In the genomic region with DNA sequence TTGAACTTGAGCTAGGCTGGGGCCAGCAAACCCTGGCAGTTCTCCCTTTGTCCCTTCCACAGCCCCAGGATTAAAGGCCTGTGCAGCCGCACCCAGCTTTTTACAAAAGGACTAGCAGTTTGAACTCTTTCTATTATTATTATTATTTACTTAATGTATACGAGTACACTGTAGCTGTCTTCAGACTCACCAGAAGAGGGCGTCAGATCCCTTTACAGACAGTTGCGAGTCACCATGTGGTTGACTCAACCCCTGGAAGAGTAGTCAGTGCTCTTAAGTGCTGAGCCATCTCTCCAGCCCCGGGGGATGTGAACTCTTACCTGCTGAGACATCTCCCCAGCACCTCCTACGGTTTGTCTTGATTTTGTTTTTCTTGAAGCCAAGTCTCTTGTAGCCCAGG, we compare ENCODE assay signal across 16 mouse cellular contexts. TPM values are rescaled to one million over a fixed set of nuclear protein-coding genes. Genes with fewer than 3 reads are reported as not detected.
A peak's percentile ranks its signal among the peaks of the same experiment; 100 is the strongest.
DNase-seq lines count a peak whose midpoint lies in the region; TF ChIP-seq lines count a peak whose summit lies in the region.
"Had no signal": no experiment of that assay in that cellular context is flagged by ENCODE, and none has a peak within 500 bp of the region (broad histone marks: within the 10 kb centered on the region; RNA-seq: fewer than 3 reads in every experiment).

No protein-coding gene starts in this region.

- dilution Hi-C loops in CH12.LX (cut with MboI; ENCODE audit: extremely low pct_ligation_motif_present, extremely low pct_unique_long_range_greater_than_20kb, low sequenced_read_pairs), result no loop called here

- no peak overlapping the region for H3K4me2 ChIP-seq in CH12.LX (ENCODE audit: insufficient read depth, low read depth, poor library complexity, severe bottlenecking)

- TF ChIP-seq RAD21 in CH12.LX (IDR thresholded peaks at IDR 0.05; ENCODE audit: low read depth, low read length), result peak; percentile 75

- H3K4me3 ChIP-seq in layer of hippocampus, adult 2 months, result no peak overlapping the region
- no peak overlapping the region for H3K4me3 ChIP-seq in CH12.LX (replicated peaks in 1 of 3; ENCODE audit: low read depth in 2 of 3, low read length in 2 of 3, poor library complexity in 1 of 3)

- no peak overlapping the region for H3K27ac ChIP-seq in layer of hippocampus, adult 2 months
- H3K27ac ChIP-seq in CH12.LX (ENCODE audit: insufficient read depth, low read depth), result no peak overlapping the region
- H3K27ac ChIP-seq: macrophage had no signal

- no peaks in the 10 kb centered on the region for H3K79me2 ChIP-seq in CH12.LX (replicated peaks; ENCODE audit: control insufficient read depth, extremely low read depth, insufficient read depth, poor library complexity, severe bottlenecking)

- peak; percentile 26 for DNase-seq in cerebellum, adult 9-10 months
- no peak for DNase-seq in cerebellum, adult 11 months
- DNase-seq in layer of hippocampus, adult 2 months (ENCODE audit: low spot score in 2 of 2), result no peak
- no peak for DNase-seq in layer of hippocampus, adult 8-10 months (ENCODE audit: low spot score in 2 of 2)
- no peak for DNase-seq in CH12.LX (ENCODE audit: extremely low read depth)
- DNase-seq in embryo, embryonic 10.5 days (ENCODE audit: low spot score), result peak; percentile 66
- no peak for DNase-seq in ovary, adult 18-20 months (ENCODE audit: low spot score)
- no peak for DNase-seq in cerebellum, postnatal 25 days
- DNase-seq: adrenal gland, adult 2 months; cerebellum, adult 8-10 months; kidney, adult 8-10 months had no signal

- H3K4me1 ChIP-seq in CH12.LX (ENCODE audit: control insufficient read depth in 1 of 2, insufficient read depth in 2 of 2), result 0 out of 4 replicates have a peak, but pooled peaks cover 0 to 2% of the 10 kb centered on the region in 2 experiments

- in situ Hi-C loops in CH12.LX (cut with MboI; ENCODE audit: low pct_ligation_motif_present, low pct_unique_long_range_greater_than_20kb, low sequenced_read_pairs), result loop anchor here (10.0 kb wide), 1 partner anchor 204 kb away; no protein-coding TSS in a partner anchor

- H3K27me3 ChIP-seq in CH12.LX (replicated peaks), result no peaks in the 10 kb centered on the region

- peaks cover 5% of the 10 kb centered on the region for H3K9me3 ChIP-seq in CH12.LX (replicated peaks; ENCODE audit: low read length)

- no peak for TF ChIP-seq EP300 in CH12.LX (IDR thresholded peaks at IDR 0.05; ENCODE audit: low read length)

- peaks cover 0 to 62% of the 10 kb centered on the region in 2 experiments for H3K36me3 ChIP-seq in CH12.LX (replicated peaks in 1 of 2; ENCODE audit: control insufficient read depth in 1 of 2, insufficient read depth in 1 of 2, low read length in 1 of 2)

- no peak overlapping the region for H3K9ac ChIP-seq in CH12.LX (ENCODE audit: insufficient read depth, low read depth)

- no peak for TF ChIP-seq POLR2A in CH12.LX (IDR thresholded peaks at IDR 0.05; ENCODE audit: low read depth, low read length)

- TF ChIP-seq CTCF in layer of hippocampus, adult 2 months (conservative IDR thresholded peaks at IDR 0.05), result peak; percentile 73
- peak; percentile 22 to 73; a peak in 2 of 4 replicates for TF ChIP-seq CTCF in CH12.LX (conservative IDR thresholded peaks at IDR 0.05 in 1 of 2, IDR thresholded peaks at IDR 0.05 in 1 of 2; ENCODE audit: low read depth in 2 of 2, low read length in 2 of 2)

TF ChIP-seq in CH12.LX, 34 proteins besides CTCF, POLR2A, EP300 and RAD21:
- TF ChIP-seq JUN (IDR thresholded peaks at IDR 0.05; ENCODE audit: insufficient read depth, low read depth, low read length) (no peak), KAT2A (IDR thresholded peaks at IDR 0.05; ENCODE audit: insufficient replicate concordance, low read length) (no peak), IRF4 (IDR thresholded peaks at IDR 0.05; ENCODE audit: low read depth, low read length) (no peak), MXI1 (IDR thresholded peaks at IDR 0.05; ENCODE audit: low read depth, low read length) (peak; percentile 22; the same call in 1 of the 2 replicates), ZC3H11A (IDR thresholded peaks at IDR 0.05; ENCODE audit: low read depth, low read length) (peak; percentile 53), JUND (conservative IDR thresholded peaks at IDR 0.05; ENCODE audit: low read depth, low read length) (0 out of 2 replicates have a peak, but pooled peaks have one; percentile 28), BHLHE40 (IDR thresholded peaks at IDR 0.05; ENCODE audit: low read depth, low read length) (no peak), TCF12 (IDR thresholded peaks at IDR 0.05; ENCODE audit: low read depth, low read length) (no peak), RCOR1 (conservative IDR thresholded peaks at IDR 0.05; ENCODE audit: low read depth, low read length) (no peak), MAX (IDR thresholded peaks at IDR 0.05; ENCODE audit: low read length) (peak; percentile 49; the same call in 1 of the 2 replicates), USF2 (conservative IDR thresholded peaks at IDR 0.05; ENCODE audit: low read depth, low read length) (no peak), TBP (conservative IDR thresholded peaks at IDR 0.05; ENCODE audit: low read depth, low read length) (no peak), MYC (IDR thresholded peaks at IDR 0.05; ENCODE audit: low read depth, low read length) (peak; percentile 93), MAZ (IDR thresholded peaks at IDR 0.05; ENCODE audit: low read depth, low read length) (no peak), ELF1 (IDR thresholded peaks at IDR 0.05; ENCODE audit: low read depth, low read length) (no peak), ZMIZ1 (IDR thresholded peaks at IDR 0.05; ENCODE audit: low read depth, low read length) (no peak), CHD1 (IDR thresholded peaks at IDR 0.05; ENCODE audit: low read depth, low read length) (no peak), SMC3 (IDR thresholded peaks at IDR 0.05; ENCODE audit: low read depth, low read length) (peak; percentile 75), ZNF384 (IDR thresholded peaks at IDR 0.05; ENCODE audit: low read depth, low read length) (0 out of 2 replicates have a peak, but pooled peaks have one; percentile 14)

RNA-seq across cellular contexts. Expression of a gene that starts 20.7 kb away (rescaled TPM):
- total RNA-seq in layer of hippocampus, adult 2 months (2021), result 100 to 1,000 TPM; 144 to 153 TPM
- 100 to 1,000 TPM; 105 to 123 (median 113) TPM for total RNA-seq in layer of hippocampus, adult 8-10 months (2022)
- total RNA-seq in CH12.LX (2012; rRNA removed) (8.2 and 8.7 TPM in 2 replicates), CH12.LX (2014; rRNA removed) (3.1 and 3.4 TPM in 2 replicates)
- 28.2 and 36.5 TPM in 2 replicates for polyA plus RNA-seq in CH12.LX (2012; ENCODE audit: insufficient read length, low read depth)

RNA-seq across cellular contexts. Expression of a gene that starts 24.2 kb away (rescaled TPM):
- 100 to 1,000 TPM; 416 to 423 TPM for total RNA-seq in layer of hippocampus, adult 2 months (2021)
- 100 to 1,000 TPM; 419 to 457 (median 441) TPM for total RNA-seq in layer of hippocampus, adult 8-10 months (2022)
- total RNA-seq in CH12.LX (2012; rRNA removed), result 1,210 and 1,985 TPM in 2 replicates
- total RNA-seq in CH12.LX (2014; rRNA removed), result 903 and 1,109 TPM in 2 replicates
- polyA plus RNA-seq in CH12.LX (2012; ENCODE audit: insufficient read length, low read depth), result 1,272 and 1,619 TPM in 2 replicates

RNA-seq across cellular contexts. Expression of a gene that starts 59.6 kb away (rescaled TPM):
- not detected for total RNA-seq in layer of hippocampus, adult 2 months (2021)
- under 1 TPM in 2 of 4 experiments, not detected in 2; 0.20 to 0.53 TPM for total RNA-seq in layer of hippocampus, adult 8-10 months (2022)
- total RNA-seq in CH12.LX (2012; rRNA removed), result not detected in 2 replicates
- not detected in 2 replicates for total RNA-seq in CH12.LX (2014; rRNA removed)
- polyA plus RNA-seq in CH12.LX (2012; ENCODE audit: insufficient read length, low read depth), result not detected in 2 replicates
- total RNA-seq: left cerebral cortex, postnatal 25 days had no signal
- polyA plus RNA-seq: adrenal gland, adult 2 months; frontal cortex, adult 2 months; heart, embryonic 14.5 days; stomach, embryonic 14.5 days had no signal

Comparison
In these comparisons a context has a peak if more than half of its experiments do, and no peak if none do; other contexts are left out.
1. DNase-seq: peak in cerebellum, adult 9-10 months (single experiment) and embryo, embryonic 10.5 days (single experiment); none in cerebellum, adult 11 months (single experiment), layer of hippocampus, adult 2 months (0 of 2), layer of hippocampus, adult 8-10 months (0 of 2), CH12.LX (single experiment), ovary, adult 18-20 months (single experiment) and cerebellum, postnatal 25 days (0 of 2).
2. RNA of a gene that starts 20.7 kb away (total RNA-seq): 144 to 153 TPM in layer of hippocampus, adult 2 months and 105 to 123 TPM in layer of hippocampus, adult 8-10 months; 3.1 to 8.7 TPM in CH12.LX; every median in the first group is over 10 times any median in the second.